Mouse (Mus musculus): ENCODE data around the gene Zfp444. TPM values are rescaled to one million over a fixed set of nuclear protein-coding genes. Genes with fewer than 3 reads are reported as not detected.

The Zfp444 gene
- polyA plus RNA-seq, 1 experiment from 2014 or later: 46.8 TPM

DNA sequence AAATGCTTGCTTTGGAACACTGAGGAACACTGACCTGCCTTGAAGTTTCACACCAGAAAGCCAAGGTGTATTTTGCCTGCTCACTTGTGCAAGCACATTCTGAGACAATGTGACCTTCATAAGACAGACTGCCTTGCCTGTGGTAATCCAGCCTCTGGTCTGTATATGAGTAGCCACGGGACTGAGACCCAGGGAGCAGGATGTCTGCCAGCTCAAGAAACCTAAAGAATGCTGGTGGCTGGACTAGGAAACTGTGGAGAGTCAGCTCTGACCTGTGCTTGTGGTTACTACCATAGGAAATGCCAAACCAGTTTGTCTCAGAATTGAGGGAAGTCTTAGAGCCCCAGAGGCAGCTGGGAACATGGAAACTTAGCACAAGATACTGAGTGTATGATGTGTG, 13.4 kb downstream of the Zfp444 start:
- ATAC-seq (replicated peaks; ENCODE audit: low FRiP score) (no peak), DNase-seq (ENCODE audit: low spot score) (no peak)
- no peak overlapping the region for H3K4me3 ChIP-seq (ENCODE audit: low read depth, low read length)
- H3K27ac ChIP-seq (ENCODE audit: low read depth, low read length): no peak overlapping the region
- no peaks in the 10 kb centered on the region for H3K4me1 ChIP-seq (replicated peaks; ENCODE audit: control insufficient read depth, insufficient read depth, low read length)
- H3K9ac ChIP-seq (ENCODE audit: low read depth, low read length): no peak overlapping the region
- no peaks in the 10 kb centered on the region for H3K9me3 ChIP-seq (ENCODE audit: control insufficient read depth, low read length)
- H3K4me2 ChIP-seq: no peak overlapping the region
- 66% methylated on average over 1 of the region's 1 CpGs for WGBS
- H3K36me3 ChIP-seq (ENCODE audit: control insufficient read depth, insufficient read depth, low read length): peaks cover 30% of the 10 kb centered on the region
- peaks cover 6% of the 10 kb centered on the region; the same call in 1 of the 2 replicates for H3K27me3 ChIP-seq (replicated peaks; ENCODE audit: control insufficient read depth, insufficient read depth, low read length)

DNA sequence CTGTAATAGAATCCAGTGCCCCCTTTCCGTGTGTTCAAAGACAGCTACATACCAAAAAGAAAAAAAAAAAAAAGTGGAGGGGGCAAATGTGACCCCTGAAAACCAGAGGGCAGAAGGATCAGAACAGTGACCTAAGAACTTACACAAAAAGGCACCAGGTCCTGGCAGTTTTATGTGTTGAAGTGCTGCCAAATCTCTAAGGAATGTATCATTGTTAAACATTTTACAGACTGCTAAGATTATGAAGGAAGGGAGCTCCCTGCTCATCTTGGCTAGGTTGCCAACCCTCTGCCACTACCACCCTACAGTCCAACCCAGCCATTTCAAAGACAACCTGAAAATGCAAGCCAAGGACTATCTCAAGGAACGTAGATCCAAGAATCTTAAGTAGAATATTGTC, 14.2 kb downstream of the Zfp444 start:
- Histone ChIP-seq H3K4me2 (no peak overlapping the region), H3K27me3 (replicated peaks; ENCODE audit: control insufficient read depth, insufficient read depth, low read length) (peaks cover 6% of the 10 kb centered on the region; the same call in 1 of the 2 replicates), H3K4me3 (ENCODE audit: low read depth, low read length) (no peak overlapping the region), H3K27ac (ENCODE audit: low read depth, low read length) (no peak overlapping the region), H3K4me1 (replicated peaks; ENCODE audit: control insufficient read depth, insufficient read depth, low read length) (no peaks in the 10 kb centered on the region), H3K9me3 (ENCODE audit: control insufficient read depth, low read length) (no peaks in the 10 kb centered on the region), H3K36me3 (ENCODE audit: control insufficient read depth, insufficient read depth, low read length) (peaks cover 30% of the 10 kb centered on the region), H3K9ac (ENCODE audit: low read depth, low read length) (no peak overlapping the region)
- WGBS: 88% methylated on average over 2 of the region's 2 CpGs
- ATAC-seq (replicated peaks; ENCODE audit: low FRiP score) (no peak), DNase-seq (ENCODE audit: low spot score) (no peak)

DNA sequence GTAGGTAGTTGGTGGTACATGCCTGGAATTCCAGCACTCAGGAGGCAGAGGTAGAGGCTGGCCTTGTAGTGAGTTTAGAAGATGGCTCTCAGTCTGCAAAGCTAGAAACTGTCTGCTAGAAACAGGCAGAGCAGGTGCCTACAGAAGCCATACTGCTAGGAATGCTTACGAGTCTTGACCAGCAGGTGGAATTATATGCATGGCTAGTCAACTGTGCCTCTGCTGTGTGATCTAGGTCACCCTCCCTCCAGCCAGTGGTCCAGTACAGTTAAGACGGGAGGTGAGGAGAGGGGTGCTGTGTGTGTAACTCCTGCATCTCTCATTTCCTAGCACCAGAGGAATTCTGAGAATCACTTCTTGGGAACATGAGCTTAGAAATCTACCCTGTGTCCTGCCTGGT, 14.7 kb downstream of the Zfp444 start:
- peaks cover 30% of the 10 kb centered on the region for H3K36me3 ChIP-seq (ENCODE audit: control insufficient read depth, insufficient read depth, low read length)
- 91% methylated on average over 2 of the region's 2 CpGs for WGBS
- DNase-seq (ENCODE audit: low spot score): no peak

DNA sequence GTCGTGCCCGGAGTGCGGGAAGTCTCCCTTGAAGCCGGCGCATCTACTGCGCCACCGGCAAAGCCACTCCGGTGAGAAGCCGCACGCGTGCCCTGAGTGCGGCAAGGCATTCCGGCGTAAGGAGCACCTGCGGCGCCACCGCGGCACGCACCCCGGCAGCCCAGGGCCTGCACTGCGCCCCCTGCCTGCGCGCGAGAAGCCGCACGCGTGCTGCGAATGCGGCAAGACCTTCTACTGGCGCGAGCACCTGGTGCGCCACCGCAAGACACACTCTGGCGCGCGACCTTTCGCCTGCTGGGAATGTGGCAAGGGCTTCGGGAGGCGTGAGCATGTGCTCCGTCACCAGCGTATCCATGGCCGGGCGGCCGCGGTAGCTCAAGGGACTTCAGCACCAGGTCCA, 17.5 kb downstream of the Zfp444 start:
- WGBS: 48% methylated on average over 45 of the region's 45 CpGs

More for the DNA sequence above, 14.7 kb downstream of the Zfp444 start:
- no peak overlapping the region for H3K4me3 ChIP-seq (ENCODE audit: low read depth, low read length)
- no peak overlapping the region for H3K9ac ChIP-seq (ENCODE audit: low read depth, low read length)
- no peak for ATAC-seq (replicated peaks; ENCODE audit: low FRiP score)
- H3K27ac ChIP-seq (ENCODE audit: low read depth, low read length): no peak overlapping the region
- H3K9me3 ChIP-seq (ENCODE audit: control insufficient read depth, low read length): no peaks in the 10 kb centered on the region
- H3K27me3 ChIP-seq (replicated peaks; ENCODE audit: control insufficient read depth, insufficient read depth, low read length): peaks cover 6% of the 10 kb centered on the region; the same call in 1 of the 2 replicates
- H3K4me1 ChIP-seq (replicated peaks; ENCODE audit: control insufficient read depth, insufficient read depth, low read length): no peaks in the 10 kb centered on the region
- H3K4me2 ChIP-seq: no peak overlapping the region

DNA sequence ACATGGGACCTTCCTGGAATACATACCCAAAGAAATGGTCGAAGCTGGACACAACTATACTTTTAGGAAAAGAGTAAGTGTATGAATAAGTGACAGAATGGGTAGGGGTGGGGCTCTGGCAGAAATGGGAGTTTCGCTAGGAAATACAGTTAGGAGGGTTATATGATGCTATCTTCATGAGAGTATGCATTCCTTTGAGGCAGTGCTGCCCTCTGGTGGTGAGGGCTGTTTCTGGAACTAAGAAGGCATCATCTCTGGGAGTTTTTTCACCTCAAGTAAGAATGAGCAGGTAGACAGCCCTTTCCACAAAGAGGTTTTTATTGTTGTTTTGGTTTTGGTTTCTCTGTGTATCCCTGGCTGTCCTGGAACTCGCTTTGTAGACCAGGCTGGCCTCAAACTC, 19.4 kb downstream of the Zfp444 start:
- 33% methylated on average over 3 of the region's 3 CpGs for WGBS
- Histone ChIP-seq H3K36me3 (ENCODE audit: control insufficient read depth, insufficient read depth, low read length) (peaks cover 14% of the 10 kb centered on the region; the same call in 1 of the 2 replicates), H3K4me3 (ENCODE audit: low read depth, low read length) (no peak overlapping the region), H3K27ac (ENCODE audit: low read depth, low read length) (no peak overlapping the region), H3K9me3 (ENCODE audit: control insufficient read depth, low read length) (no peaks in the 10 kb centered on the region), H3K4me2 (no peak overlapping the region), H3K27me3 (replicated peaks; ENCODE audit: control insufficient read depth, insufficient read depth, low read length) (peaks cover 6% of the 10 kb centered on the region; the same call in 1 of the 2 replicates), H3K9ac (ENCODE audit: low read depth, low read length) (no peak overlapping the region), H3K4me1 (replicated peaks; ENCODE audit: control insufficient read depth, insufficient read depth, low read length) (no peaks in the 10 kb centered on the region)
- DNase-seq (ENCODE audit: low spot score) (no peak), ATAC-seq (replicated peaks; ENCODE audit: low FRiP score) (no peak)

More for the DNA sequence above, 17.5 kb downstream of the Zfp444 start:
- Histone ChIP-seq H3K36me3 (ENCODE audit: control insufficient read depth, insufficient read depth, low read length) (peaks cover 24% of the 10 kb centered on the region; the same call in 1 of the 2 replicates), H3K4me3 (ENCODE audit: low read depth, low read length) (no peak overlapping the region), H3K27me3 (replicated peaks; ENCODE audit: control insufficient read depth, insufficient read depth, low read length) (peaks cover 6% of the 10 kb centered on the region; the same call in 1 of the 2 replicates), H3K27ac (ENCODE audit: low read depth, low read length) (no peak overlapping the region), H3K9ac (ENCODE audit: low read depth, low read length) (no peak overlapping the region), H3K4me1 (replicated peaks; ENCODE audit: control insufficient read depth, insufficient read depth, low read length) (no peaks in the 10 kb centered on the region), H3K9me3 (ENCODE audit: control insufficient read depth, low read length) (no peaks in the 10 kb centered on the region), H3K4me2 (no peak overlapping the region; the same call in 1 of the 2 replicates)
- ATAC-seq (replicated peaks; ENCODE audit: low FRiP score) (no peak), DNase-seq (ENCODE audit: low spot score) (no peak)

DNA sequence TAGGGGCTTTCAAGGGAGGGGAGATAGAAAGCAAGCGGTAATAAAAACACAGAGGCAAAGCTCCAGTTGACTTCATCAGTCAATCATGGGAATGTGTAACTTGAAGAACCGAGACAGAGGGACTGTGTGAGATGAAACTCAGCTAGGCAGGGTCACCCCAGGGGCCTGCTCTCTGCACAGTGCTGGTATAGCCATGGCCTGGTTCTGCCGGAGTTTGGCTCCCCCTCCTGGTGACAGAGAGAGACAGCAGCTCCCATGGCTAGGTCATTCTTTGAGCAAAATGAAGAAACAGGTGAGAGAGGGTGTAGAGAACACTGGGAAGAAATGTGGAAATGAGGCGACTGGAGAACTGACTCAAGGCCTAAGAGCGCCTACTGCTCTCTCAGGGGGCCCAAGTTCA, 22.1 kb downstream of the Zfp444 start:
- Histone ChIP-seq H3K4me3 (ENCODE audit: low read depth, low read length) (no peak overlapping the region), H3K27me3 (replicated peaks; ENCODE audit: control insufficient read depth, insufficient read depth, low read length) (peaks cover under 1% of the 10 kb centered on the region; the same call in 1 of the 2 replicates), H3K4me1 (replicated peaks; ENCODE audit: control insufficient read depth, insufficient read depth, low read length) (no peaks in the 10 kb centered on the region), H3K9me3 (ENCODE audit: control insufficient read depth, low read length) (no peaks in the 10 kb centered on the region), H3K9ac (ENCODE audit: low read depth, low read length) (no peak overlapping the region), H3K27ac (ENCODE audit: low read depth, low read length) (no peak overlapping the region), H3K4me2 (no peak overlapping the region), H3K36me3 (ENCODE audit: control insufficient read depth, insufficient read depth, low read length) (peaks cover 3% of the 10 kb centered on the region; the same call in 1 of the 2 replicates)
- 21% methylated on average over 5 of the region's 5 CpGs for WGBS
- ATAC-seq (replicated peaks; ENCODE audit: low FRiP score): peak; percentile 53
- no peak for DNase-seq (ENCODE audit: low spot score)

DNA sequence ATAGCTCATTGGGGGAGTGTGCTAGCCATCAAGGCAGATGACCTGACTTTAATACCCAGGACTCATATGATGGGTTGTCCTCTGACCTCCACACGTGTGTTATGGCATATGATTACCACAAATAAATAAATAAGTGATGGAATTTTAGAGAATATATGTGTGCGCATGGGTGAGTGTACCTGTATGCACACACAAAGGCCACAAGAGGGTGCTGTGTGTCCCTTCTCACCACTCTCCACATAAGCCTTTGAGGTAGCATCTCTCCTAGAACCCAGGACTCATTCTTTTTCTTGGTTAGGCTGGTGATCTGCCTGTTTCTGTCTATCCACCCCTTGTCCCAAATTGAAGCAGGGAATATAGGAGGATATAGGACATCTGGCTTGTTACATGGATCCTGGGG, 23.8 kb downstream of the Zfp444 start:
- DNase-seq (ENCODE audit: low spot score) (no peak), ATAC-seq (replicated peaks; ENCODE audit: low FRiP score) (no peak)
- H3K27ac ChIP-seq (ENCODE audit: low read depth, low read length): no peak overlapping the region
- H3K9ac ChIP-seq (ENCODE audit: low read depth, low read length): no peak overlapping the region
- H3K4me2 ChIP-seq: no peak overlapping the region
- WGBS: 36% methylated on average over 2 of the region's 2 CpGs
- no peaks in the 10 kb centered on the region for H3K36me3 ChIP-seq (ENCODE audit: control insufficient read depth, insufficient read depth, low read length)
- no peaks in the 10 kb centered on the region for H3K4me1 ChIP-seq (replicated peaks; ENCODE audit: control insufficient read depth, insufficient read depth, low read length)
- H3K4me3 ChIP-seq (ENCODE audit: low read depth, low read length): no peak overlapping the region
- no peaks in the 10 kb centered on the region for H3K27me3 ChIP-seq (replicated peaks; ENCODE audit: control insufficient read depth, insufficient read depth, low read length)
- H3K9me3 ChIP-seq (ENCODE audit: control insufficient read depth, low read length): no peaks in the 10 kb centered on the region

DNA sequence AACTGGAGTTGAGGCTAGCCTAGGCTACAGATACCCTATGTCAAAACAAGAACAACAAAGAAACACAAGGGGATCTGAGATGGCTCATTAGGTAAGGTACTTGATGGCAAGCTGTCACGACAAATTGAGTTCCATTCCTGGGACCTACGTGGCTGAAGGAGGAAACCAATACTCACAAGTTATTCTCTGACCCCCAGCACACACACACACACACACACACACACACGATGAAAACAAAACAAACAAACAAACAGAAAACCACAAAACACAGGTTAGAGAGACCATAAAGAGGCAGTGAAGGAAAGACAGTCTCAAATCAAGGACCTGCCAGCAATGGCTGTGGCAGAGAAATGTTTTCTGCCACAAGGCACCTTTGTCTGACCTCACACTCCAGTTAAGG, 24.8 kb downstream of the Zfp444 start, which contains the start of gene Galp:
Gene Galp, plus strand, starts transcription at position 301 of the 400 bp plus-strand sequence.
- no peak for ATAC-seq (replicated peaks; ENCODE audit: low FRiP score)
- Histone ChIP-seq H3K9me3 (ENCODE audit: control insufficient read depth, low read length) (no peaks in the 10 kb centered on the region), H3K4me3 (ENCODE audit: low read depth, low read length) (no peak within 1 kb of the TSS), H3K4me2 (no peak within 1 kb of the TSS), H3K4me1 (replicated peaks; ENCODE audit: control insufficient read depth, insufficient read depth, low read length) (no peaks in the 10 kb centered on the region), H3K36me3 (ENCODE audit: control insufficient read depth, insufficient read depth, low read length) (no peaks in the 10 kb centered on the region), H3K27me3 (replicated peaks; ENCODE audit: control insufficient read depth, insufficient read depth, low read length) (no peaks in the 10 kb centered on the region), H3K27ac (ENCODE audit: low read depth, low read length) (no peak within 1 kb of the TSS), H3K9ac (ENCODE audit: low read depth, low read length) (no peak within 1 kb of the TSS)
- WGBS: 57% methylated on average over 3 of the region's 3 CpGs
- DNase-seq (ENCODE audit: low spot score): no peak

DNA sequence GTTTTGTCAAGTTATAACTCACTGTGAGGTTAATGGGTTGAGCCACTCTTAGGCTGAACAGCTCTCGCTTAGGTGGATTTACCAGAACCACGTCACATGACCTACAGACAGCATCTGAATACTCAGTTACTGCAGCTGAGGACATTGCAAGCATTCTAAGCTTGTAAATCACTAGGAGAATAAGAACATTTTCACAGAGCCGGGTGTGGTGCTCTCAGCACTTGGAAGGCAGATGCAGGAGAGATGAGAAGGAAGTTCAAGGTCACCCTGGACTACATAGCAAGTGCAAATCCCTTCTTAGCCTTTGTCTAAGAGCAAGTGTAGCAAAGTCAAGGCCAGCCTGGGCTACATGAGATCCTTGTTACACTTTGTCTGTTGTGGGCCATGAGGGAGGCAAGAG, 32.2 kb downstream of the Zfp444 start:
- Histone ChIP-seq H3K4me3 (ENCODE audit: low read depth, low read length) (no peak overlapping the region), H3K9ac (ENCODE audit: low read depth, low read length) (no peak overlapping the region), H3K4me2 (no peak overlapping the region), H3K27me3 (replicated peaks; ENCODE audit: control insufficient read depth, insufficient read depth, low read length) (no peaks in the 10 kb centered on the region), H3K27ac (ENCODE audit: low read depth, low read length) (no peak overlapping the region), H3K36me3 (ENCODE audit: control insufficient read depth, insufficient read depth, low read length) (no peaks in the 10 kb centered on the region), H3K4me1 (replicated peaks; ENCODE audit: control insufficient read depth, insufficient read depth, low read length) (no peaks in the 10 kb centered on the region), H3K9me3 (ENCODE audit: control insufficient read depth, low read length) (no peaks in the 10 kb centered on the region)
- WGBS: 70% methylated on average over 3 of the region's 3 CpGs
- DNase-seq (ENCODE audit: low spot score) (no peak), ATAC-seq (replicated peaks; ENCODE audit: low FRiP score) (no peak)
